ENCODE assay signal across 9 mouse cellular contexts in the genomic region with DNA sequence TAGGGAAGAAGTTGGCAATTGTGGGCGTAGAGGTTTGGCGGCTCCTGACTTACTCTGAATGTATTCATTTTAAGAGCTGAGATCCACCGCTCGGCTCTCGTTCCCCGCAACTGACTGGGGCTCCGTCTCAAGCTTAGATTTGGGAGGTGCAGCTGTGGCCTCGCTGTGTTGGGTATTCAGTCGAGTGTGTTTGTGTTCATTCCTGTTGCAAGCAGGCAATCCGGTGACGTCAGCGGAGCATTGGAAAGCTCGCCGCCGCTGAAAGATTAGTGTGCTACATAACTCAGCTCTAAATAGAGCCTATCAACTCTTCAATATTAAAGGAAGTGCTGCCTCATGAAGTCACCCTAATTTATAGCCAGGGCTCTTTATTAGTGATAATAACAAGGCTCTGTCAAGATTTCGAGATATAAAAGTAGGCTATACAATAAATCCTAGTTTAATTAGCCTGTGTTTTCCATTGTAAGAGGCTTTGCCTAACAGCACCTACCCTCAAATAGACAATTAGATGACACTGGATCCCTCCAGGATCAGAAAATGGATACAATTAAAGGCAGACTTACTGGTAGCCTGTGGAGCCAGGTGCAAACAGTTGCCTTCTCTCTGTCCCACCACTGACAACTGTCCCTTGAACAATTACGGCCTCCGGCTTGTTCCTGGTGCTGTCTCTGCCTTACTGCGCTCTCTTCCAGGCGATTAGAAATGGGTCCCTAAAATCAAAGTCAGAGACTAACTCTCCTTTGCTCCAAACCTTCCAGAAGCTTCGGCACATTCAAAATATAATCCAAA. TPM values are rescaled to one million over a fixed set of nuclear protein-coding genes. Genes with fewer than 3 reads are reported as not detected.
A peak's percentile ranks its signal among the peaks of the same experiment; 100 is the strongest.
DNase-seq lines count a peak whose midpoint lies in the region; ATAC-seq lines count a peak whose summit lies in the region.
"Had no signal": no experiment of that assay in that cellular context is flagged by ENCODE, and none has a peak within 500 bp of the region (broad histone marks: within the 10 kb centered on the region; RNA-seq: fewer than 3 reads in every experiment).

No protein-coding gene starts in this region.

- WGBS in hindbrain, embryonic 15.5 days, result 76% methylated on average over 21 of the region's 21 CpGs
- 84% methylated on average over 21 of the region's 21 CpGs for WGBS in hindbrain, embryonic 12.5 days
- WGBS in forebrain, embryonic 14.5 days, result 51% methylated on average over 21 of the region's 21 CpGs

- no peaks in the 10 kb centered on the region for H3K9me3 ChIP-seq in hindbrain, embryonic 15.5 days
- no peaks in the 10 kb centered on the region for H3K9me3 ChIP-seq in hindbrain, embryonic 12.5 days (replicated peaks)
- no peaks in the 10 kb centered on the region for H3K9me3 ChIP-seq in forebrain, embryonic 14.5 days (replicated peaks; ENCODE audit: control insufficient read depth, low read length)

- peak; percentile 17 for DNase-seq in adrenal gland, postnatal 25 days
- peak; percentile 72 for DNase-seq in forebrain, embryonic 14.5 days (ENCODE audit: low spot score)
- DNase-seq in left cerebral cortex, postnatal 14 days (ENCODE audit: low spot score in 2 of 2), result peak; percentile 27 to 53
- peak; percentile 11 to 24 for DNase-seq in right cerebral cortex, postnatal 36 days (ENCODE audit: low spot score in 2 of 2)
- DNase-seq in embryo, embryonic 9.5 days (ENCODE audit: extremely low spot score), result no peak
- no peak for DNase-seq in B cell, adult 2 months

- H3K27me3 ChIP-seq in hindbrain, embryonic 15.5 days, result no peaks in the 10 kb centered on the region
- H3K27me3 ChIP-seq in hindbrain, embryonic 12.5 days, result no peaks in the 10 kb centered on the region
- H3K27me3 ChIP-seq in forebrain, embryonic 14.5 days (replicated peaks; ENCODE audit: control insufficient read depth, insufficient read depth, low read length), result no peaks in the 10 kb centered on the region

- no peaks in the 10 kb centered on the region for H3K36me3 ChIP-seq in hindbrain, embryonic 15.5 days
- H3K36me3 ChIP-seq in hindbrain, embryonic 12.5 days, result no peaks in the 10 kb centered on the region
- H3K36me3 ChIP-seq in forebrain, embryonic 14.5 days (ENCODE audit: control insufficient read depth, insufficient read depth, low read length), result no peaks in the 10 kb centered on the region

- H3K4me3 ChIP-seq in hindbrain, embryonic 15.5 days, result no peak overlapping the region
- H3K4me3 ChIP-seq in hindbrain, embryonic 12.5 days, result no peak overlapping the region
- H3K4me3 ChIP-seq in forebrain, embryonic 14.5 days (ENCODE audit: low read depth, low read length), result no peak overlapping the region
- H3K4me3 ChIP-seq: erythroblast, embryonic 14.5 days had no signal

- H3K9ac ChIP-seq in hindbrain, embryonic 15.5 days, result no peak overlapping the region
- no peak overlapping the region for H3K9ac ChIP-seq in hindbrain, embryonic 12.5 days
- no peak overlapping the region for H3K9ac ChIP-seq in forebrain, embryonic 14.5 days (ENCODE audit: low read length)

- H3K4me2 ChIP-seq in hindbrain, embryonic 15.5 days, result peak overlapping the region; percentile 40
- no peak overlapping the region for H3K4me2 ChIP-seq in hindbrain, embryonic 12.5 days (replicated peaks)
- H3K4me2 ChIP-seq in forebrain, embryonic 14.5 days (ENCODE audit: low read length), result peak overlapping the region; percentile 42

- H3K27ac ChIP-seq in hindbrain, embryonic 15.5 days (replicated peaks), result no peak overlapping the region
- H3K27ac ChIP-seq in hindbrain, embryonic 12.5 days, result no peak overlapping the region
- no peak overlapping the region for H3K27ac ChIP-seq in forebrain, embryonic 14.5 days (ENCODE audit: low read depth, low read length)

- H3K4me1 ChIP-seq in hindbrain, embryonic 15.5 days (replicated peaks), result no peaks in the 10 kb centered on the region
- no peaks in the 10 kb centered on the region for H3K4me1 ChIP-seq in hindbrain, embryonic 12.5 days
- H3K4me1 ChIP-seq in forebrain, embryonic 14.5 days (ENCODE audit: control insufficient read depth, insufficient read depth, low read length), result no peaks in the 10 kb centered on the region

- ATAC-seq in hindbrain, embryonic 15.5 days (ENCODE audit: low FRiP score, low read depth), result peak; percentile 34; the same call in 1 of the 2 replicates
- no peak for ATAC-seq in hindbrain, embryonic 12.5 days (ENCODE audit: low FRiP score)
- peak; percentile 70 for ATAC-seq in forebrain, embryonic 14.5 days

- intact Hi-C loops in left cerebral cortex, postnatal 14 days (cut with DNase I), result no loop called here

RNA-seq across cellular contexts. Expression of gene Fez2, which starts 36.4 kb away (rescaled TPM):
- 53.7 and 60.5 TPM in 2 replicates for polyA plus RNA-seq in hindbrain, embryonic 15.5 days (2015; fragmentation: Nextera tagmentation; extraction: Ambion mirVana)
- 44.8 and 48.9 TPM in 2 replicates for polyA plus RNA-seq in hindbrain, embryonic 12.5 days (2016; fragmentation: Nextera tagmentation; extraction: Ambion mirVana)
- total RNA-seq in adrenal gland, postnatal 25 days (2021), result 48.8 and 59.3 TPM in 2 replicates
- 42.6 and 45.2 TPM in 2 replicates for polyA plus RNA-seq in forebrain, embryonic 14.5 days (2014; fragmentation: Nextera tagmentation; extraction: Ambion mirVana)
- 10 to 100 TPM; 35.2 to 37.9 TPM for total RNA-seq in left cerebral cortex, postnatal 14 days (2021)

RNA-seq across cellular contexts. Expression of gene Vit, which starts 53.5 kb away (rescaled TPM):
- 11.2 TPM in 2 replicates for polyA plus RNA-seq in hindbrain, embryonic 15.5 days (2015; fragmentation: Nextera tagmentation; extraction: Ambion mirVana)
- polyA plus RNA-seq in hindbrain, embryonic 12.5 days (2016; fragmentation: Nextera tagmentation; extraction: Ambion mirVana), result 15.9 and 17.8 TPM in 2 replicates
- total RNA-seq in adrenal gland, postnatal 25 days (2021), result 0.61 and 0.76 TPM in 2 replicates
- 4.3 and 4.8 TPM in 2 replicates for polyA plus RNA-seq in forebrain, embryonic 14.5 days (2014; fragmentation: Nextera tagmentation; extraction: Ambion mirVana)
- 1 to 10 TPM; 2.3 to 2.6 TPM for total RNA-seq in left cerebral cortex, postnatal 14 days (2021)
- polyA plus RNA-seq: erythroblast, embryonic 14.5 days had no signal

Comparison
In these comparisons a context has a peak if more than half of its experiments do, and no peak if none do; other contexts are left out.
1. DNase-seq: peak in adrenal gland, postnatal 25 days (single experiment), forebrain, embryonic 14.5 days (single experiment), left cerebral cortex, postnatal 14 days (2 of 2) and right cerebral cortex, postnatal 36 days (2 of 2); none in embryo, embryonic 9.5 days (single experiment) and B cell, adult 2 months (0 of 2).